Mouse (Mus musculus) CH12.LX (cell line): ENCODE data around the gene Crtc2. TPM values are rescaled to one million over a fixed set of nuclear protein-coding genes. Genes with fewer than 3 reads are reported as not detected.
A peak's percentile ranks its signal among the peaks of the same experiment; 100 is the strongest.
"Not testable (repeated sequence)": the region's sequence is repeated elsewhere in the genome, so short reads cannot be mapped to it uniquely, and the experiment has no call there.

Experiments used
- DNase-seq: peaks from one replicate; pipeline ENCODE4 v3.0.0-alpha.2; 2013; ENCODE audit errors: extremely low read depth
- H3K27ac ChIP-seq: 2 replicates; pipeline ENCODE4 v1.5.1; 2012; ENCODE audit warnings: low read depth, mild to moderate bottlenecking, control low read depth, moderate library complexity; ENCODE audit not compliant: insufficient read depth
- H3K27me3 ChIP-seq: replicated peaks from 2 replicates; pipeline ENCODE3; 2012; ENCODE audit warnings: inconsistent platforms
- H3K36me3 ChIP-seq, 2 experiments: replicated peaks in 1 of 2; 2 replicates each; pipeline versions ENCODE3 to v1.6.1; 2012; ENCODE audit warnings: inconsistent platforms in 1 of 2, low read length in 1 of 2, mild to moderate bottlenecking in 1 of 2, mixed read lengths in 1 of 2, moderate library complexity in 1 of 2; ENCODE audit not compliant: control insufficient read depth in 1 of 2, insufficient read depth in 1 of 2
- H3K4me1 ChIP-seq, 2 experiments: 2 replicates each; pipeline ENCODE4 v1.6.1; 2012; ENCODE audit warnings: inconsistent platforms in 1 of 2, moderate library complexity in 1 of 2; ENCODE audit not compliant: insufficient read depth in 2 of 2, control insufficient read depth in 1 of 2
- H3K4me2 ChIP-seq: 2 replicates; pipeline ENCODE4 v1.6.1; 2012; ENCODE audit warnings: low read depth, mild to moderate bottlenecking, control low read depth; ENCODE audit not compliant: poor library complexity, insufficient read depth, severe bottlenecking
- H3K4me3 ChIP-seq, 3 experiments: fragments of 150-350 bp in 1 of 3; sonication (generic) in 1 of 3; replicated peaks in 1 of 3; 2 replicates each; pipeline versions ENCODE3 to v1.5.1; 2011 to 2012; ENCODE audit warnings: low read depth in 2 of 3, low read length in 2 of 3, mild to moderate bottlenecking in 2 of 3, moderate library complexity in 2 of 3, control low read depth in 1 of 3, improper control_type of control experiment in 1 of 3, inconsistent platforms in 1 of 3, mixed read lengths in 1 of 3; ENCODE audit not compliant: poor library complexity in 1 of 3
- H3K79me2 ChIP-seq: replicated peaks from 2 replicates; pipeline ENCODE4 v1.6.1; 2012; ENCODE audit warnings: mild to moderate bottlenecking, moderate library complexity; ENCODE audit not compliant: control insufficient read depth, poor library complexity, insufficient read depth, severe bottlenecking; ENCODE audit errors: extremely low read depth
- H3K9ac ChIP-seq: 2 replicates; pipeline ENCODE4 v1.6.1; 2012; ENCODE audit warnings: low read depth, mild to moderate bottlenecking, control low read depth, moderate library complexity; ENCODE audit not compliant: insufficient read depth
- H3K9me3 ChIP-seq: replicated peaks from 2 replicates; pipeline ENCODE3; 2012; ENCODE audit warnings: low read length, inconsistent platforms, mixed read lengths
- CHD1 ChIP-seq: IDR thresholded peaks from 2 replicates; pipeline ENCODE4 v1.6.1; 2012; ENCODE audit warnings: low read depth, low read length, improper control_type of control experiment, inconsistent platforms
- CHD2 ChIP-seq: IDR thresholded peaks from 2 replicates; pipeline ENCODE4 v1.6.1; 2011; ENCODE audit warnings: low read length, improper control_type of control experiment
- EP300 ChIP-seq: IDR thresholded peaks from 2 replicates; pipeline ENCODE4 v1.6.1; 2011; ENCODE audit warnings: low read length, improper control_type of control experiment
- ETS1 ChIP-seq: conservative IDR thresholded peaks from 2 replicates; pipeline ENCODE4 v1.6.1; 2012; ENCODE audit warnings: low read depth, mild to moderate bottlenecking, inconsistent platforms, low read length, improper control_type of control experiment, moderate library complexity
- HCFC1 ChIP-seq: IDR thresholded peaks from 2 replicates; pipeline ENCODE4 v1.6.1; 2012; ENCODE audit warnings: low read depth, mild to moderate bottlenecking, inconsistent platforms, low read length, improper control_type of control experiment
- IRF4 ChIP-seq: IDR thresholded peaks from 2 replicates; pipeline ENCODE4 v1.6.1; 2014; ENCODE audit warnings: low read depth, mild to moderate bottlenecking, inconsistent platforms, low read length, improper control_type of control experiment
- MAX ChIP-seq: IDR thresholded peaks from 2 replicates; pipeline ENCODE4 v1.6.1; 2011; ENCODE audit warnings: low read length, improper control_type of control experiment
- MYC ChIP-seq: IDR thresholded peaks from 2 replicates; pipeline ENCODE4 v1.6.1; 2011; ENCODE audit warnings: low read depth, mild to moderate bottlenecking, improper control_type of control experiment, low read length
- NELFE ChIP-seq: IDR thresholded peaks from 2 replicates; pipeline ENCODE4 v1.6.1; 2011; ENCODE audit warnings: low read depth, low read length, improper control_type of control experiment
- PAX5 ChIP-seq: IDR thresholded peaks from 2 replicates; pipeline ENCODE4 v1.6.1; 2012; ENCODE audit warnings: low read length, inconsistent platforms, mixed read lengths
- RAD21 ChIP-seq: IDR thresholded peaks from 2 replicates; pipeline ENCODE4 v1.6.1; 2011; ENCODE audit warnings: low read depth, mild to moderate bottlenecking, low read length, improper control_type of control experiment, moderate library complexity
- RCOR1 ChIP-seq: conservative IDR thresholded peaks from 2 replicates; pipeline ENCODE4 v1.6.1; 2012; ENCODE audit warnings: low read depth, mild to moderate bottlenecking, inconsistent platforms, low read length, improper control_type of control experiment
- TBP ChIP-seq: conservative IDR thresholded peaks from 2 replicates; pipeline ENCODE4 v1.6.1; 2011; ENCODE audit warnings: low read depth, low read length, improper control_type of control experiment
- TCF12 ChIP-seq: IDR thresholded peaks from 2 replicates; pipeline ENCODE4 v1.6.1; 2014; ENCODE audit warnings: low read depth, mild to moderate bottlenecking, inconsistent platforms, low read length, improper control_type of control experiment
- UBTF ChIP-seq: IDR thresholded peaks from 2 replicates; pipeline ENCODE4 v1.6.1; 2012; ENCODE audit warnings: low read depth, mild to moderate bottlenecking, inconsistent platforms, low read length, improper control_type of control experiment, moderate library complexity
- USF1 ChIP-seq: IDR thresholded peaks from 2 replicates; pipeline ENCODE4 v1.6.1; 2014; ENCODE audit warnings: low read depth, mild to moderate bottlenecking, inconsistent platforms, low read length, improper control_type of control experiment
- ZNF384 ChIP-seq: IDR thresholded peaks from 2 replicates; pipeline ENCODE4 v1.6.1; 2012; ENCODE audit warnings: low read depth, low read length, improper control_type of control experiment, inconsistent platforms
- dilution Hi-C: fragments of 300-500 bp; cut with MboI; formaldehyde crosslinking; loops from 2 replicates; pipeline ENCODE4 v1.14.3; 2020; ENCODE audit warnings: low sequenced_read_pairs; ENCODE audit not compliant: extremely low pct_unique_long_range_greater_than_20kb, extremely low pct_ligation_motif_present
- in situ Hi-C: fragments of 300-500 bp; cut with MboI; formaldehyde crosslinking; loops from 3 replicates; pipeline ENCODE4 v1.14.3; 2019; ENCODE audit warnings: low sequenced_read_pairs, low pct_ligation_motif_present, low pct_unique_long_range_greater_than_20kb, mixed read lengths
- polyA plus RNA-seq: library from polyadenylated mRNA; unstranded; fragments of >175 nt; gene quantifications from 2 replicates; pipeline ENCODE4 v1.2.1, GENCODE M21; 2012; ENCODE audit warnings: low read depth; ENCODE audit not compliant: insufficient read length
- total RNA-seq, 2 experiments: library from RNA; depleted of rRNA; stranded (reverse); fragments of 300-350 nt in 1 of 2; fragments of >200 nt in 1 of 2; gene quantifications; 2 replicates each; pipeline ENCODE4 v1.2.3; 2012 to 2014

Crtc2 gene
- total and polyA plus RNA-seq, 3 experiments = 6.1 to 69.8 (median 13.5) TPM

- H3K4me1 ChIP-seq = peaks cover 3 to 42% of the 10 kb centered on the region in 2 experiments; a peak in 3 of 4 replicates
- no peak for TF ChIP-seq TBP
- no peak for TF ChIP-seq PAX5
- TF ChIP-seq UBTF = no peak
- no peak for TF ChIP-seq TCF12
- no peak for TF ChIP-seq MYC
- no peak for TF ChIP-seq IRF4
- no peak for TF ChIP-seq USF1
- no peak for DNase-seq
Measured at GRCm38 (mm10) chr3:90248746-90249100, 5.2 kb upstream of the Crtc2 start.

GRCm38 (mm10) chr3:90250791-90251190 lies 3.2 kb upstream of the Crtc2 start:
- no peaks in the 10 kb centered on the region for H3K27me3 ChIP-seq
- H3K4me3 ChIP-seq = no peak overlapping the region
- dilution Hi-C loops = no loop called here
- no peak for TF ChIP-seq HCFC1
- no peak for TF ChIP-seq MAX
- TF ChIP-seq ZNF384 = no peak
- no peak for TF ChIP-seq RCOR1
- TF ChIP-seq CHD2 = no peak
- TF ChIP-seq EP300 = no peak
- no peak for TF ChIP-seq ETS1
- no peak for TF ChIP-seq NELFE
- no peak for TF ChIP-seq RAD21
- no peak for TF ChIP-seq CHD1
- H3K79me2 ChIP-seq = peaks cover 32% of the 10 kb centered on the region
- no peak overlapping the region for H3K4me2 ChIP-seq
- H3K36me3 ChIP-seq = peaks cover 15 to 21% of the 10 kb centered on the region in 2 experiments
- H3K4me1 ChIP-seq = peaks cover 3 to 23% of the 10 kb centered on the region in 2 experiments; a peak in 3 of 4 replicates
- no peak overlapping the region for H3K9ac ChIP-seq
- no peaks in the 10 kb centered on the region for H3K9me3 ChIP-seq
- in situ Hi-C loops = no loop called here
- H3K27ac ChIP-seq = no peak overlapping the region
- no peak for DNase-seq

More at GRCm38 (mm10) chr3:90248746-90249100, 5.2 kb upstream of the Crtc2 start:
- Histone ChIP-seq H3K79me2 (peaks cover 20% of the 10 kb centered on the region), H3K9me3 (no peaks in the 10 kb centered on the region), H3K4me3 (peak overlapping the region; percentile 82 to 88 (median 82)), H3K9ac (peak overlapping the region; percentile 88), H3K27me3 (no peaks in the 10 kb centered on the region), H3K4me2 (peak overlapping the region; percentile 24), H3K36me3 (peaks cover 15 to 21% of the 10 kb centered on the region in 2 experiments), H3K27ac (peak overlapping the region; percentile 66)
- in situ Hi-C loops = no loop called here
- dilution Hi-C loops = no loop called here

- Histone ChIP-seq H3K4me1 (peaks cover 0 to 27% of the 10 kb centered on the region in 2 experiments; a peak in 2 of 4 replicates), H3K36me3 (peaks cover 15 to 21% of the 10 kb centered on the region in 2 experiments), H3K79me2 (peaks cover 42% of the 10 kb centered on the region)
- H3K9me3 ChIP-seq, in situ Hi-C loops, dilution Hi-C loops, H3K27me3 ChIP-seq, H3K9ac ChIP-seq, H3K27ac ChIP-seq, DNase-seq, H3K4me2 ChIP-seq, H3K4me3 ChIP-seq: not testable (repeated sequence)
Measured at GRCm38 (mm10) chr3:90251731-90252226, 2.2 kb upstream of the Crtc2 start.

DNA sequence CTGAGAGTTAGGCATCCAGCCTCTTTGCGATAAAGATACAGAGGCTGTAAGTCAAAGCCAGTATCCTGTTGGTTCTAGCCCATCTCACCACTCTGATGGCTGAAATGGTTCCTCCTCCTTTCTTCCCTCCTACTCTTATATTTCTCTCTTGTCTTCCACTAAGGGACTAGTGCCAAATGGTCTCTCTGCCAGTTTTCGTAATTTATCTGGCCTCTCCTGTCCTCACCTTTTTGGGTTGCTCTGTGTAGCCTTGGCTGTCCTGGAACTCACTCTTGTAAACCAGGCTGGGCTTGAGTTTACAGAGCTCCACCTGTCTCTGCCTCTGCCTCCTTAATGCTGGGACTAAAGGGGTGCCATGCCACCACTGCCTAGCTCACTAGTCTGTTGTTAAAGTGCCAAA lies 1.3 kb upstream of the Crtc2 start:
- dilution Hi-C loops, in situ Hi-C loops, H3K9me3 ChIP-seq, H3K4me3 ChIP-seq, H3K27me3 ChIP-seq, H3K27ac ChIP-seq, H3K4me2 ChIP-seq, H3K9ac ChIP-seq, DNase-seq: not testable (repeated sequence)
- H3K79me2 ChIP-seq = peaks cover 50% of the 10 kb centered on the region
- H3K36me3 ChIP-seq = peaks cover 23 to 29% of the 10 kb centered on the region in 2 experiments
- peaks cover 6 to 32% of the 10 kb centered on the region in 2 experiments for H3K4me1 ChIP-seq
